Mouse (Mus musculus): ENCODE measurements around the gene Slf2. TPM values are rescaled to one million over a fixed set of nuclear protein-coding genes. Genes with fewer than 3 reads are reported as not detected.

Gene Slf2
- polyA plus RNA-seq, 1 experiment: 5.7 TPM

DNA sequence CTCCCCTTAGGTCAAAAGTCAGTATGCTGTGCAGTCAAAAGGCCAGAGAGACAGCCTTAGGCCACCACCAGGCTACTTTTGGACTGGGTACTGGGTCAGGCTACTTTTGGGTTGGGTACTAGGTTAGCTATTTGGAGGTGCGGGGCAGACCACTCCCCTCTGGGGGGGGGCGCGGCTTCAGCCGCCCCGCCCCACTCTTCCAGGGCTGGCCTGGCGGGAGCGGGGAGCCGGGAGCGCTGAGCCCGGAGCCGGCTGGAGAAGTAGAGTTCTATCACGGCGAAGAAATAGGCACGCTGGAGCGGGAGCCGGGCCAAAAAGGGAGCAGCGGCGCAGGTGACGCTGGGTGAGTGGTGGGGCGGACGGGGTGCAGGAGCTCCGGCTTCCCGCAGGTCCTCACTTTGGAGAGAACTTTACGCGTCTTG, 84.0 kb downstream of the Slf2 start:
- Histone ChIP-seq H3K36me3 (replicated peaks; ENCODE audit: low read length) (peaks cover 31% of the 10 kb centered on the region), H3K4me3 (replicated peaks) (peak overlapping the region; percentile 99), H3K27me3 (replicated peaks) (no peaks in the 10 kb centered on the region), H3K4me1 (peaks cover 65% of the 10 kb centered on the region), H3K9me3 (no peaks in the 10 kb centered on the region)
- TF ChIP-seq GATA1 (IDR thresholded peaks at IDR 0.05; ENCODE audit: borderline replicate concordance, low read length): no peak
- no peak for TF ChIP-seq FLI1 (IDR thresholded peaks at IDR 0.05; ENCODE audit: low read length)

DNA sequence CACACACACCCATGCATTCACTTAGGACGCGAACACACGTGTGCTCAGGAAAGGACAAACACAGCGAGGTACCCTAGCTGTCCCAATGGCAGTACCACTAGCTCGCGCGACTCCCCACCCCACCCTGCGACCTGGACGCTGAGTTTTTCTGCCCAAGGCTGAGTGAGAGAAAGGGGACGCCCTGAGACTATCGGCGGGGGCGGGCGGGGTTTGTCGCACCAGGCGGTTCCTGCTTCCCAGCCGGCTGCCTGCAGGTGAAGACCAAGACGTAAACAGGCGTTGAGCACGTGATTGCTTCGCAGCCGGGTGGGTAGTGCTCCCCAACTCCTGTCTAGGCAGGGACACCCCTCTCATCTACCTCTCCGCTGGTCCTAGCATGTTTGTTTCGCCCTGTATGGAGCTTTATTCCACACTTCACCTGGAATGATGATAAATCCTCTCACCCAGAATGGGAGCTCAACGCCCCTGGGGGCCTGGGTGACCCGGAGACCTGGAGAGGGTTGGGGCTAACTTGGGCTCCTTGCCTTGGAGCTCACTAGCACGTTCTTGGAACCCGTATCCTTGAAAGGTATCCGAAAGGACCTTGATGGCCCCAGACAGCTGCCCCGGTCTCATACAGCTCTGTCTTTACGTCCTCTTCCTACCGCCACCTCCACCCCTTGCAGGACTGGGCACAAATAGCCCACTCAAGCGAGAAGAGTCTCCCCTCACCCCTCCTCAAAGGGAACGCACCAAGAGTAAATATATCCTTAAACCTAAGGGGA, 84.7 kb downstream of the Slf2 start:
- peaks cover 72% of the 10 kb centered on the region for H3K4me1 ChIP-seq
- no peak for TF ChIP-seq FLI1 (IDR thresholded peaks at IDR 0.05; ENCODE audit: low read length)
- TF ChIP-seq GATA1 (IDR thresholded peaks at IDR 0.05; ENCODE audit: borderline replicate concordance, low read length): no peak
- peaks cover 29% of the 10 kb centered on the region for H3K36me3 ChIP-seq (replicated peaks; ENCODE audit: low read length)
- H3K4me3 ChIP-seq (replicated peaks): peak overlapping the region; percentile 99
- H3K27me3 ChIP-seq (replicated peaks): no peaks in the 10 kb centered on the region
- H3K9me3 ChIP-seq: no peaks in the 10 kb centered on the region

DNA sequence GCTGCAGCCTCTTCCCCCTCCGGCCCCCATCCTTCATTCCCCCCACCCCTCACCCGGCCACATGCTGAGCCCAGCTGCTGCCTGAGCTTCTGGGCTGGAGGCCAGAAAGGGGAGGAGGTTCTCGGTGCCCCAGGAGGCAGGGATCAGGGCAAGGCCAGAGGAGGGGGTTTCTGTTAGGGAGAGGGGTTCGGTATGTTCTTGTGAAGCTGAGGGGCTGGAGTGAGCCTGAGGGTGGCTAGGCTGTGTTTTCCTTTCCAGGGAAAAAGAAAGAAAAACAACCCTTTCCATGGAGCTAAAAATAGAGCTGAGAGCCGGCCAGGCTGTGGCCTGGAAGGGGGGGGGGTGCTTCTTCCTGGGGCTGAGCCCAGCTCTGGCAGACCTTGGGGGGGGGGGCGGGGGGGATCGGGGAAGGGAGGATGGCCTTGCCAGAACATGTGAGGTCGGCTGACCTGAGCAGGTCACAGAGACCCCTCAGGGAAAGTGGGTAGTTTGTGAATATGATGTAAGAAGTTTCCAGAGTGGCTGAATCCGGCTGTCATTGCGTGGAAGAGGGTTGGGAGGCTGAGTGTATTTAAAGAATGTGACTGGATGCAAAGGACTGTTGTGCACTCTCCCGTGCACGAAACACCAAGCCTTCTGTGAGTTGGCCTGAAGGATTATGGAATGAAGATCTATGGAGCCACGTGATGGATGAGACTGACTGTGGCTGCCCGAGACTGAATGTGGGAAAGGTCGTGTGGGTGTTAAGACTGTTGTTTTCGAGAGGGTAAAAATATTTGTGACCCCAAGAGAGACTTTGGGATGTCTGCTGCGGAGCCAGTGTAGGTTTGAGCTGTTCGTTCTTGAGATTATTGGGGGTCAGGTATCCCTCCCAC, 85.6 kb downstream of the Slf2 start:
- no peak for TF ChIP-seq FLI1 (IDR thresholded peaks at IDR 0.05; ENCODE audit: low read length)
- no peak for TF ChIP-seq GATA1 (IDR thresholded peaks at IDR 0.05; ENCODE audit: borderline replicate concordance, low read length)
- Histone ChIP-seq H3K4me1 (peaks cover 81% of the 10 kb centered on the region), H3K4me3 (replicated peaks) (peak overlapping the region; percentile 99), H3K36me3 (replicated peaks; ENCODE audit: low read length) (peaks cover 29% of the 10 kb centered on the region), H3K9me3 (no peaks in the 10 kb centered on the region), H3K27me3 (replicated peaks) (no peaks in the 10 kb centered on the region)

DNA sequence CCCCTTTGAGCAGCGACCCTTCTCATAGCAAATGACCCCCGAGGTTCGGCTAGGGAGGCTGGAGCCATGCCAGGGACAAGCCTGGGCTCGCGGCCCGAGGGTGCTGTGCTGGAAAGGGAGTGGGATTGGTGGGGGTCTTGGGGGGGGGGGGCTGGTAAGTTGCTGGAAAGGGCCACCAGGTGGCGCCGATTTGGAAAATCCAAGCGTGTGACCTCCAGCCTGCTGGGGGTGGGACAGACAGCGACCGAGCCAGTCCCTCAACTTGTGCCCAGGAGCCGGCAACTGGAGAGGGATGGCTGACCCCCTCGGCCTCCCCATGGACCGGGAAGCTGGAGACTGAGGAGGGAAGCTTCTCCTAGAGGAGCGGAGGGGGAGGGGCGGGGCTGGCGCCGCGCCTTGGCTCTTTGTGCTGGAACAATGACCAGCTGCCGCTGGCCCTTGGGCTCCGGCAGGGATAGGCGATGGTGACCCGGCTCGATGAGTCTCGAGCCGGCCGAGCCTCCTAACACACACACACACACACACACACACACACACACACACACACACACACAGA, 86.3 kb downstream of the Slf2 start:
- H3K36me3 ChIP-seq (replicated peaks; ENCODE audit: low read length): peaks cover 29% of the 10 kb centered on the region

DNA sequence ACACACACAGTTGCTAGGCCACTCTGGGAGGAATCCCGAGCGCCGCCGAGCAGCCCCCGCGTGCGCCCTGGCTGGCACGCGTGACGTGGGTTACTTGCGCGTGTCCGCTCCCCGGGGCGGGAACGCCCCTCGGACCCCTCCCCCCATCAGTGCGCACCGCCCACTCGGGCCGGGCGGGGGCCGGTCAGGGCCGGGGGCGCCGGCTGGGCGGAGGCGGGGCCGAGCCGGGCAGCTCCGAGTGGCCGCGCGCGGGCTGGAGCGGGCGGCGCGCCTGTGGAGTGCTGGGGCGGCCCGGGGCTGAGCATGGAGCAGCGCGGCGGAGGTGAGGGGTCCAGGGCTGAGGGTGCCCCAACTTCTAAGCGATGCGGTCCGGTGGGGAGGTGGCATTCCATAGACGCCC, 87.0 kb downstream of the Slf2 start:
- no peak for TF ChIP-seq GATA1 (IDR thresholded peaks at IDR 0.05; ENCODE audit: borderline replicate concordance, low read length)
- TF ChIP-seq FLI1 (IDR thresholded peaks at IDR 0.05; ENCODE audit: low read length): no peak

More for the DNA sequence above, 86.3 kb downstream of the Slf2 start:
- no peak for TF ChIP-seq FLI1 (IDR thresholded peaks at IDR 0.05; ENCODE audit: low read length)
- no peak for TF ChIP-seq GATA1 (IDR thresholded peaks at IDR 0.05; ENCODE audit: borderline replicate concordance, low read length)
- Histone ChIP-seq H3K4me3 (replicated peaks) (peak overlapping the region; percentile 99), H3K4me1 (peaks cover 82% of the 10 kb centered on the region), H3K27me3 (replicated peaks) (no peaks in the 10 kb centered on the region), H3K9me3 (no peaks in the 10 kb centered on the region)

DNA sequence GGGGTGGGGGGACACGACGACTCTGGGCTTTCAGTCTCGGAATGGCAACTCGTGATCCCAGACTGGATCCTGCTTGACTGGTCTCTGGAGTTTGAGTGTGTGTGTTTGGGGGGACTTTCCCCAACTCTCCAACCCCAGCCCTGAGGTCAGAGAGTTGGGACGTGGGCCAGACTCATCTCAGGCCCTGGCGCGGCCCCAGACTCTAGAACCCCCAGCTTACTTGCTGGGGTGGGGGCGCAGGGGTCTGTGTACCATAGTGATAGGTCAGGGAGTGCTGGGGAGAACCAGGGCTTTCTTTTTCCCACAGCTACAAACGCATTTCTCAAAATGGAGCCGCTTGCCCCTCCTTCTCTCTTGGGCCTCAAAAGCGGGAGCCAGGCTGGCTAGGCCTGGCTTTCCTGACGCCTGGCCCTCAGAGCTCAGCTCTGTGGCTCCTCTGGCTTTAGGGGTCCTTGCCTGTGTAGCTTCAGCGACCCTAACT, 87.4 kb downstream of the Slf2 start:
- TF ChIP-seq GATA1 (IDR thresholded peaks at IDR 0.05; ENCODE audit: borderline replicate concordance, low read length) (no peak), FLI1 (IDR thresholded peaks at IDR 0.05; ENCODE audit: low read length) (no peak)
- peaks cover 79% of the 10 kb centered on the region for H3K4me1 ChIP-seq
- peak overlapping the region; percentile 99 for H3K4me3 ChIP-seq (replicated peaks)
- H3K36me3 ChIP-seq (replicated peaks; ENCODE audit: low read length): peaks cover 30% of the 10 kb centered on the region
- no peaks in the 10 kb centered on the region for H3K27me3 ChIP-seq (replicated peaks)
- H3K9me3 ChIP-seq: no peaks in the 10 kb centered on the region

More for the DNA sequence above, 87.0 kb downstream of the Slf2 start:
- Histone ChIP-seq H3K9me3 (no peaks in the 10 kb centered on the region), H3K4me1 (peaks cover 81% of the 10 kb centered on the region), H3K4me3 (replicated peaks) (peak overlapping the region; percentile 99), H3K36me3 (replicated peaks; ENCODE audit: low read length) (peaks cover 28% of the 10 kb centered on the region), H3K27me3 (replicated peaks) (no peaks in the 10 kb centered on the region)

DNA sequence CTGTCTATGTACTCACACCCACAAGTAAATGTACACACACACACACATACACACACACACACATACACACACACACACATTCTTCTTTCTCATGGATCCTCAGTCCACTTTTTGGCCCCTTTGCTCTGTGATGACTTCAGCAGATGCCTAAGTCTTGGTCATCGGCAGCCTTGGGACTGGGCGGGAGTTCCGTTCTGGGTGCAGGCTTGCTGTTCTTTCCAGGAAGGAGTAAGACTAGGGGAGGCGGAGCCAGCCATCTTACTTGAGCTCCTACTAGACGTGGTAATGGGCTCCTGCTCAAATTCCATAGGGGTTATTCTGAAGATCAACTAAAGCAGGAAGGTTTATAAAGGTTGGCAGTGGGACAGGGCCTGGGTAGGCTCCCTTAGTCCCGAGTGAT, 89.4 kb downstream of the Slf2 start:
- H3K36me3 ChIP-seq (replicated peaks; ENCODE audit: low read length): peaks cover 47% of the 10 kb centered on the region
- TF ChIP-seq FLI1 (IDR thresholded peaks at IDR 0.05; ENCODE audit: low read length): no peak
- no peak for TF ChIP-seq GATA1 (IDR thresholded peaks at IDR 0.05; ENCODE audit: borderline replicate concordance, low read length)
- H3K27me3 ChIP-seq (replicated peaks): no peaks in the 10 kb centered on the region

DNA sequence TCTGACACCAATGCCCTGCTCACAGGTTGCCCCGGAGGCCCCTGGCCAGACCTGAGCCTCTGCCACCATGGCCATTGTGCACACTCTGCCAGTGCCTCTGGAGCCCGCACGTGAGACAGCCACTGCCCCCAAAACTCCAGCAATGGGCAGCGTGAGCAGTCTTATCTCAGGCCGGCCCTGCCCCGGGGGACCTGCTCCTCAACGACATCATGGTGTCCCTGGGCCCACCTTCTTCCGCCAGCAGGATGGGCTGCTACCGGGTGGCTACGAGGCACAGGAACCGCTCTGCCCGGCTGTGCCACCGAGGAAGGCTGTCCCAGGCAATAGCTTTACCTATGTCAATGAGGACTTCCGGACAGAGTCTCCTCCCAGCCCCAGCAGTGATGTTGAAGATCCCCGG, 90.4 kb downstream of the Slf2 start:
- no peak overlapping the region for H3K4me3 ChIP-seq (replicated peaks)
- no peaks in the 10 kb centered on the region for H3K27me3 ChIP-seq (replicated peaks)
- H3K36me3 ChIP-seq (replicated peaks; ENCODE audit: low read length): peaks cover 57% of the 10 kb centered on the region
- peaks cover 65% of the 10 kb centered on the region for H3K4me1 ChIP-seq
- no peaks in the 10 kb centered on the region for H3K9me3 ChIP-seq
- no peak for TF ChIP-seq GATA1 (IDR thresholded peaks at IDR 0.05; ENCODE audit: borderline replicate concordance, low read length)
- TF ChIP-seq FLI1 (IDR thresholded peaks at IDR 0.05; ENCODE audit: low read length): no peak

More for the DNA sequence above, 89.4 kb downstream of the Slf2 start:
- Histone ChIP-seq H3K4me1 (peaks cover 70% of the 10 kb centered on the region), H3K9me3 (no peaks in the 10 kb centered on the region), H3K4me3 (replicated peaks) (no peak overlapping the region)

DNA sequence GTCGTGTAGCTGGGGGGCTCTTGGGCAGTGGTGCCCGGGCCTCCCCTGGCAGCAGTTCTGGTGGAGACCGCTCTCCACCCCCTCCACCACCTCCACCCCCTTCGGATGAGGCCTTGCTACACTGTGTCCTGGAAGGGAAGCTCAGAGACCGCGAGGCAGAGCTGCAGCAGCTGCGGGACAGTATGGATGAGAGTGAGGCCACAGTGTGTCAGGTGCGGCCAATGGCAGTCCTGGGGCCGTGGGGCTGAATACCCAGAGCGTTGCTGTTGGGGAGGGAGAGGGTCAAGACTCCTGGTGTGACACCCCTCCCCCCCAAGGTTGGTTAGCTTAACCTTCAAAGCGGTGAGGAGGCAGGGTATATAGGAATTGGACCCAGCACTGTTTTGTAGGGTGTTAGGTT, 93.0 kb downstream of the Slf2 start:
- H3K4me1 ChIP-seq: peaks cover 45% of the 10 kb centered on the region
- no peak overlapping the region for H3K4me3 ChIP-seq (replicated peaks)
- peaks cover 77% of the 10 kb centered on the region for H3K36me3 ChIP-seq (replicated peaks; ENCODE audit: low read length)
- H3K27me3 ChIP-seq (replicated peaks): peaks cover 5% of the 10 kb centered on the region
- TF ChIP-seq GATA1 (IDR thresholded peaks at IDR 0.05; ENCODE audit: borderline replicate concordance, low read length) (no peak), FLI1 (IDR thresholded peaks at IDR 0.05; ENCODE audit: low read length) (no peak)
- H3K9me3 ChIP-seq: no peaks in the 10 kb centered on the region

Measured in megakaryocyte, embryonic 14.5 days (primary cell).